Mouse (Mus musculus): ENCODE data around the gene Sult2a6. TPM values are rescaled to one million over a fixed set of nuclear protein-coding genes. Genes with fewer than 3 reads are reported as not detected.

The Sult2a6 gene
- polyA plus RNA-seq (2017; shearing (Covaris generic)): not detected

GRCm38 (mm10) chr7:14254770-14255169 is at the start of gene Sult2a6:
Gene Sult2a6 (minus strand): TSS chr7:14254870.

Other genes starting within 250 kb of the Sult2a6 start
- gene Sult2a3, start 131.8 kb downstream of the Sult2a6 start, polyA plus RNA-seq (2017; shearing (Covaris generic)): not detected
- gene Obox8, start 78.7 kb upstream of the Sult2a6 start, polyA plus RNA-seq (2017; shearing (Covaris generic)): not detected
- gene Sult2a8, start 191.9 kb upstream of the Sult2a6 start, polyA plus RNA-seq (2017; shearing (Covaris generic)): not detected
- gene Sult2a7, start 239.4 kb upstream of the Sult2a6 start, polyA plus RNA-seq (2017; shearing (Covaris generic)): not detected